Mouse (Mus musculus) midbrain, embryonic 11.5 days (tissue): Measurements from ENCODE around the gene Pold4. TPM values are rescaled to one million over a fixed set of nuclear protein-coding genes. Genes with fewer than 3 reads are reported as not detected.
A peak's percentile ranks its signal among the peaks of the same experiment; 100 is the strongest.
"Not testable (repeated sequence)": the region's sequence is repeated elsewhere in the genome, so short reads cannot be mapped to it uniquely, and the experiment has no call there.

Source experiments
- ATAC-seq: fragments of 200-750 bp; cut with Nextera tagmentation; 2 replicates; pipeline ENCODE4 v1.8.0; 2017; ENCODE audit warnings: moderate TSS enrichment, moderate library complexity; ENCODE audit not compliant: low FRiP score
- DNase-seq: peaks from one replicate; pipeline ENCODE4 v3.0.0; 2015; ENCODE audit warnings: low spot score; ENCODE audit errors: missing footprints
- H3K27ac ChIP-seq: fragments of 300-500 bp; sonication (generic); 2 replicates; pipeline ENCODE4 v1.5.1; 2014; ENCODE audit warnings: low read depth, low read length
- H3K27me3 ChIP-seq: fragments of 300-500 bp; sonication (generic); 2 replicates; pipeline ENCODE4 v1.6.1; 2014; ENCODE audit warnings: mild to moderate bottlenecking, low read length, moderate library complexity, mixed read lengths; ENCODE audit not compliant: control insufficient read depth, insufficient read depth
- H3K36me3 ChIP-seq: fragments of 300-500 bp; sonication (generic); 2 replicates; pipeline ENCODE4 v1.6.1; 2014; ENCODE audit warnings: mild to moderate bottlenecking, low read length, moderate library complexity, mixed read lengths; ENCODE audit not compliant: control insufficient read depth, insufficient read depth
- H3K4me1 ChIP-seq: fragments of 300-500 bp; sonication (generic); 2 replicates; pipeline ENCODE4 v1.6.1; 2014; ENCODE audit warnings: low read length; ENCODE audit not compliant: control insufficient read depth, insufficient read depth
- H3K4me2 ChIP-seq: fragments of 300-500 bp; sonication (generic); 2 replicates; pipeline ENCODE4 v1.6.1; 2014; ENCODE audit warnings: mild to moderate bottlenecking, moderate library complexity
- H3K4me3 ChIP-seq: fragments of 300-500 bp; sonication (generic); 2 replicates; pipeline ENCODE4 v1.5.1; 2014; ENCODE audit warnings: low read depth, low read length
- H3K9ac ChIP-seq: fragments of 300-500 bp; sonication (generic); 2 replicates; pipeline ENCODE4 v1.6.1; 2014; ENCODE audit warnings: low read length
- H3K9me3 ChIP-seq: fragments of 300-500 bp; sonication (generic); 2 replicates; pipeline ENCODE4 v1.6.1; 2016; ENCODE audit warnings: low read length; ENCODE audit not compliant: control insufficient read depth
- WGBS: fragments of 180-500 bp; shearing (Covaris S2); extraction: QIAGEN DNeasy Blood & Tissue Kit; methylation state at CpG from one replicate; pipeline ENCODE4 v1.1.7; 2014; 5-methylcytosine and 5-hydroxymethylcytosine counted together
- polyA plus RNA-seq: library from polyadenylated mRNA; unstranded; fragments of >200 nt; fragmentation: Nextera tagmentation; extraction: Ambion mirVana; gene quantifications from 2 replicates; pipeline ENCODE4 v1.2.1, GENCODE M21; 2014

Pold4 gene
- polyA plus RNA-seq, 1 experiment from 2014 or later: 12.6 TPM

DNA sequence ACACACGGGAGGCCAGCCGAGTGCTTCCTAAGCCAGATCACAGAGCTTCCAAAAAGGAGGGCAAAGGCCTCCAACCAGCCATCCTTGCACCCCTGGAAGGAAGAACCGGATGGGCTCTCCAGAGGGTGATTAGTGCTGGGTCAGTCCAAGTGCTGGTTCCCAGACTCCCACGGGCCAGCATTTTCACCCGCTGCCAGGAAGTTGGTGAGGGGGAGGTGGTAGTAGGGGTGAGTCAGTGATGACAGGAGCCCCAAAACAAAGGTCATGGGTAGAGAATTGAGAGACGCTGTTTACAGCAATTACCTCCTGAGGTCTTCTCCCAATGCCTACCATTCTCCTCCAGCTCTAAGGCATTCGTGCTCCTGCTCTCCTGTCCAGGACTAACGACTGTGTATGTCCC lies 1.3 kb upstream of the Pold4 start:
- WGBS: 75% methylated on average over 8 of the region's 8 CpGs

DNA sequence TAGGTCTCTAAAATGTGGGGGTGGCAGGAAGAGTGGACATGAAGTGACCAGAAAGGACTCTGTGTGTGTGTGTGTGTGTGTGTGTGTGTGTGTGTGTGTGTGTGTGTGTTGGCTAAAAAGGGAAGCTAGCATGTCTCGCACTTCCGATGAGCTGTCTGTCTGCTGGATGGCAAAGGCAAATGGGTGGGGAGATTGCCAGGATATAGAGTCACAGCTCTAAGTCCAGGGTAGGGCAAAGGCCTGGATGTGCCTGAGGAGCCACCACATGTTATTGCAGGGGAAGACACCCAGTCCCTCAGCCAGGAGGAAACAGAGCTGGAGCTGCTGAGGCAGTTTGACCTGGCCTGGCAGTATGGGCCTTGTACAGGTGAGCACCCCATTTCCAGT lies 480 bp downstream of the Pold4 start:
- Histone ChIP-seq H3K9me3 (no peaks in the 10 kb centered on the region), H3K27ac (no peak overlapping the region), H3K4me3 (peak overlapping the region; percentile 49), H3K27me3 (peaks cover 3% of the 10 kb centered on the region; the same call in 1 of the 2 replicates), H3K36me3 (no peaks in the 10 kb centered on the region), H3K4me1 (peaks cover 9% of the 10 kb centered on the region), H3K9ac (peak overlapping the region; percentile 67), H3K4me2 (peak overlapping the region; percentile 80)
- no peak; the same call in 1 of the 2 replicates for ATAC-seq
- 80% methylated on average over 2 of the region's 2 CpGs for WGBS
- DNase-seq: no peak

More for the DNA sequence above, 1.3 kb upstream of the Pold4 start:
- Histone ChIP-seq H3K4me2 (no peak overlapping the region), H3K4me1 (peaks cover 9% of the 10 kb centered on the region), H3K27ac (no peak overlapping the region), H3K27me3 (peaks cover 3% of the 10 kb centered on the region; the same call in 1 of the 2 replicates), H3K9ac (no peak overlapping the region), H3K36me3 (no peaks in the 10 kb centered on the region), H3K9me3 (no peaks in the 10 kb centered on the region), H3K4me3 (no peak overlapping the region)
- DNase-seq (no peak), ATAC-seq (no peak)

DNA sequence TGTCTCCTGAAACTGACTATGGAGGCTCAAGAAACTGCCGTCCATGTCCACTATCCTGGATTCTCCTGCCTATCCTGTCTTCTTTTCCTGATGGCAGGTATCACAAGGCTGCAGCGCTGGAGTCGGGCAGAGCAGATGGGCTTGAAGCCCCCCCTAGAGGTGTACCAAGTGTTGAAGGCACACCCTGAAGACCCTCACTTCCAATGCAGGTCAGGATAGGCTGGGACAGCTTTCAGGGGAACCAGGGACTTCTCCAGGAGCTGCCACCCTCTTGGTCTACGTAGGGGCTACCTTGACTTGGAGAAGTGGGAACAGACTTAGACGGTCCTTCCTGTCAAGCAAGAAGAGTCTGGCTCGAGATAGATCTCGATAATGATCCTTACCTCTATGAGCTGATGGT lies 952 bp downstream of the Pold4 start:
- Histone ChIP-seq H3K27me3 (peaks cover 3% of the 10 kb centered on the region; the same call in 1 of the 2 replicates), H3K27ac (no peak overlapping the region), H3K9ac (peak overlapping the region; percentile 67), H3K4me1 (peaks cover 9% of the 10 kb centered on the region), H3K4me2 (no peak overlapping the region), H3K4me3 (no peak overlapping the region), H3K36me3 (no peaks in the 10 kb centered on the region), H3K9me3 (no peaks in the 10 kb centered on the region)
- ATAC-seq: no peak
- no peak for DNase-seq
- WGBS: 81% methylated on average over 7 of the region's 7 CpGs

DNA sequence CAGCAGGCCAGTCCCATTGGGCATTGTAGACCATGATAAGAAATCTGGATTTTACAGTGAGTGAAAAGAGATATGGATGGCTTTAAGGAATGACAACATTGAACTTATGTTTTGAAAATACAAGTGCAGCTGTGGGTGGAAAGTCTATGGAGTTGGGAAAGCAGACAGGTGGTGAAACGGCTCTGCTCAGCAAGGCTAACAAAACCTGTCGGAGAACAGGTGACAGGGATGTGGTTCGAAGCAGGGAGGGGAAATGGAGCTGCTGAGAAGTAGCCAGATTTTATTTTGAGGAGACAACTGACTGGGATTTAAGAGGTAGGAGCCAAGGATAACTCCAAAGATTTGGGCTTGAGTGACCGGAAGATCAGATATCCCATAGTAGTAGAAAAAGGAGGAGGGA lies 2.8 kb downstream of the Pold4 start:
- DNase-seq (no peak), ATAC-seq (no peak)
- H3K4me3 ChIP-seq: no peak overlapping the region
- peaks cover under 1% of the 10 kb centered on the region; the same call in 1 of the 2 replicates for H3K27me3 ChIP-seq
- no peak overlapping the region for H3K9ac ChIP-seq
- H3K27ac ChIP-seq: no peak overlapping the region
- H3K4me1 ChIP-seq: peaks cover 9% of the 10 kb centered on the region
- 81% methylated on average over 4 of the region's 4 CpGs for WGBS
- H3K36me3 ChIP-seq: no peaks in the 10 kb centered on the region
- no peak overlapping the region for H3K4me2 ChIP-seq
- no peaks in the 10 kb centered on the region for H3K9me3 ChIP-seq

DNA sequence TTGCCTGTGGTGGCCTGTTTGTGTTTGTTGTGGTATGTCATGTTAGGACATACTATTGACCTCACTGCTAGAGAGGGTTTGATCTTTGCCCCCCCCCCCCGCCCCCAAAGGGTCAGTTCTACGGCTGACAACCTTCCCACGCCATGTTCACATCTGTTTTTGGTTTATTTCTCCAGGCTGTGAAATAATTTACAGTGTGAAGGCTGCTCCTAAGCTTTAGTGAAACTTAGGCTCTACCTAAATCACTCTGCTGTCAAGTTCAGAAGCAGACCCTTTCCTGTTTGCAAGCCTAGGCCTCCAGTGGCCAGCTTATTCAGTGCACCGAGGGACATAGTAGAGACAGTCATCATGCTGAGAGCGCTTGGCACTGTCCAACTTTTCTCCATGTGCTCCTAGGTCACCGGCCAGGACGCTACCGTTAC lies 8.6 kb downstream of the Pold4 start:
- H3K9ac ChIP-seq: no peak overlapping the region
- ATAC-seq (no peak), DNase-seq (no peak)
- 73% methylated on average over 8 of the region's 8 CpGs for WGBS
- no peaks in the 10 kb centered on the region for H3K36me3 ChIP-seq
- H3K4me2 ChIP-seq: no peak overlapping the region
- no peaks in the 10 kb centered on the region for H3K27me3 ChIP-seq
- H3K27ac ChIP-seq: no peak overlapping the region
- H3K4me1 ChIP-seq: no peaks in the 10 kb centered on the region
- H3K9me3 ChIP-seq: no peaks in the 10 kb centered on the region
- H3K4me3 ChIP-seq: no peak overlapping the region

DNA sequence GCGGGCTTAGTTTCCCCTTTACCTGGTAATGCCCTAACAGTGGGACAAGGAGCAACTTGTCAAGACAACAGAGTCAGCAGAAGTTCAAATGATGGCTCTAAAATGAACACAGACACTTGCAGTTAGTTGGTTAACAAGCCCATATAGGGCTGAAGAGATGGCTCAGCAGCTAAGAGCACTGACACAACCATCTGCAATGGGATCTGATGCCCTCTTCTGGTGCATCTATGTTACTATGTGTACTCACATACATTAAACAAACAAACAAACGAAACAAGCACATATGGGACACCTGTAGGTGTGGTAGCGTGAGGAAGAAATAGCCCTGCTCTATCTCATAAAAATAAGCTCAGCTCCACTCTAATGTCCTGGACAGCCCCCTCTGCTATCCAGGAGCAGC lies 10.7 kb downstream of the Pold4 start:
- H3K27me3 ChIP-seq: no peaks in the 10 kb centered on the region
- H3K4me2 ChIP-seq: no peak overlapping the region
- no peak overlapping the region for H3K4me3 ChIP-seq
- 59% methylated on average over 3 of the region's 3 CpGs for WGBS
- no peaks in the 10 kb centered on the region for H3K9me3 ChIP-seq
- no peaks in the 10 kb centered on the region for H3K4me1 ChIP-seq
- no peaks in the 10 kb centered on the region for H3K36me3 ChIP-seq
- no peak for ATAC-seq
- no peak overlapping the region for H3K9ac ChIP-seq
- DNase-seq: no peak
- no peak overlapping the region for H3K27ac ChIP-seq

DNA sequence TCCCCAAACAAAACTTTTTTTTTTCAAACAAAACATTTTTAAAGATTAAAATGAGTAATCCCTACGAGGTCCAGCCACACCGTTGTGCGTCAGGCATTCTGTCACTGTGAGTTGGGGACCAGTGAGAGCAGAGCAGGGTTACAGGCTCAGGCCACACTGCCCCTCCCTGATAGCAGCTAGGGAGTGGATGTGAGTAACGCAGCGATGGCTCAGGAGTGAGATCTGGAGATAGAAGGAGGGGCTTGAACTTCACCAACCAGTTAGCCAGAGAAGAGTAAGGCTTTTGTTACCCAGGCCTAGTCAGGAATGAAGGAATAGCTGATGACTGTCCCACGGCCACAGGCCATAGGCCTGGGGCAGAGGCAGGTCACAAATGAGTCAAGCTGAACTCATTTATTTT lies 13.1 kb downstream of the Pold4 start:
- Histone ChIP-seq H3K9ac (no peak overlapping the region), H3K36me3 (no peaks in the 10 kb centered on the region), H3K4me1 (no peaks in the 10 kb centered on the region), H3K9me3 (no peaks in the 10 kb centered on the region), H3K27ac (no peak overlapping the region), H3K27me3 (no peaks in the 10 kb centered on the region), H3K4me3 (no peak overlapping the region), H3K4me2 (no peak overlapping the region)
- 88% methylated on average over 6 of the region's 6 CpGs for WGBS
- ATAC-seq: no peak
- DNase-seq: no peak

DNA sequence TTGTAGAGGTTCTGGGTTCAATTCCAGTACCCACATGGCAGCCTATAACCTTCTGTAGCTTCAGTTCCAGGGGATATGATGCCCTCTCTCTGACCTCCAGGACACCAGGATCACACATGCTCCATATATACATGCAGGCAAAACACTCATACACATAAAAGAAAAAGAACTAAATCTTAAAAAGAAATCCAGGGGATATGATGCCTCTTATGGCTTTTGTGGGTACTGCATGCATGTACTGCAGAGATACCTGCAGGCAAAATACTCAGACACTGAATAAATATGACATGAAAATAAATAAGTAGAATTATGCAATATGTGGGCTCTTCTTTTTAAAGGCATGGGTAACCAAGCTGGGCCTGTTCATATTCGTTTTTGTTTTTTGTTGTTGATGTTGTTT lies 15.3 kb downstream of the Pold4 start:
- Histone ChIP-seq H3K9me3 (no peaks in the 10 kb centered on the region), H3K4me1 (no peaks in the 10 kb centered on the region), H3K36me3 (no peaks in the 10 kb centered on the region), H3K4me3 (no peak overlapping the region), H3K9ac (no peak overlapping the region), H3K27me3 (no peaks in the 10 kb centered on the region), H3K27ac (no peak overlapping the region), H3K4me2 (no peak overlapping the region)
- DNase-seq: no peak
- ATAC-seq: no peak
- 57% methylated on average over 1 of the region's 1 CpGs for whole genome bisulfite sequencing

DNA sequence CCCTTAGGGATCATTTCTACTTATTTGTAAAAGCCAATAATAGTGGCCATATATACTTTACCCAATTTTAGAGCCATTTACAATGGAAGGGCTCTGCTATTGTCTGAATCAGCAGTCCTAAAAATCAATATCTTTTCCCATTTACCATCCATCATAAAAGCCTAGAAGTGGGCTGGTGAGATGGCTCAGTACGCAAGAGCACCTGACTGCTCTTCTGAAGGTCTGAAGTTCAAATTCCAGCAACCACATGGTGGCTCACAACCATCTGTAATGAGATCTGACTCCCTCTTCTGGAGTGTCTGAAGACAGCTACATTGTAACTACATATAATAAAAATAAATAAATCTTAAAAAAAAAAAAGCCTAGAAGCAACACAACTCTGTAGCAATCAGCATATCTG lies 17.0 kb downstream of the Pold4 start:
- 65% methylated on average over 1 of the region's 1 CpGs for WGBS

DNA sequence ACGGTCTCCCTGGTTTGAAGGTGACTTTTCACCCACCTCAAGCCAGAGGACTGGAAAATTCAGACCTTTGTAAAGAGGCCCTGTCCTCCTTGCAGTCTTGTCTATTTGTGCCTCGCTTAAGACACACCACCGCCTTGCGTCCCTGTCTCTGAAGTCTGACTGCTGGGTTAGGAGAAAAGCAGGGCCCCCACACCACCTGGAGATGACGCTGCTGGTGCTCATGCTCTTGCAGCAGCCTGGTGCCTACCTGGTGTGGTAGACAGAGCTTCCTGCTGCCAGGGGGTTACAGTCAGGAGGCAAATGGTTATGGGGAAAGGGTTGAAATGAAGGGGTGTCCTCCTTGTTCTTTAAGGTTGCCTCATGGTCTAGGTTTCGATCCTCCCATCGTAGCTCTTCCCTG lies 22.5 kb downstream of the Pold4 start:
- Histone ChIP-seq H3K36me3 (no peaks in the 10 kb centered on the region), H3K27ac (no peak overlapping the region), H3K9ac (no peak overlapping the region), H3K4me1 (no peaks in the 10 kb centered on the region), H3K9me3 (no peaks in the 10 kb centered on the region), H3K4me2 (no peak overlapping the region), H3K27me3 (no peaks in the 10 kb centered on the region), H3K4me3 (no peak overlapping the region)
- 83% methylated on average over 7 of the region's 7 CpGs for WGBS
- ATAC-seq (no peak), DNase-seq (no peak)

More for the DNA sequence above, 17.0 kb downstream of the Pold4 start:
- H3K27me3 ChIP-seq, H3K9me3 ChIP-seq, H3K27ac ChIP-seq, H3K4me2 ChIP-seq, H3K4me1 ChIP-seq, DNase-seq, H3K9ac ChIP-seq, H3K36me3 ChIP-seq, ATAC-seq, H3K4me3 ChIP-seq: not testable (repeated sequence)
